Mouse (Mus musculus) kidney, embryonic 15.5 days (tissue): ENCODE results near the gene Vwa5b1. TPM values are rescaled to one million over a fixed set of nuclear protein-coding genes. Genes with fewer than 3 reads are reported as not detected.
A peak's percentile ranks its signal among the peaks of the same experiment; 100 is the strongest.

Experiments
- ATAC-seq: fragments of 200-750 bp; cut with Nextera tagmentation; replicated peaks from 2 replicates; pipeline ENCODE4 v1.8.0; 2017; ENCODE audit warnings: moderate TSS enrichment; ENCODE audit not compliant: low FRiP score
- H3K27ac ChIP-seq: fragments of 300-500 bp; sonication (generic); 2 replicates; pipeline ENCODE4 v1.5.1; 2015; ENCODE audit warnings: mild to moderate bottlenecking, inconsistent platforms
- H3K27me3 ChIP-seq: fragments of 300-500 bp; sonication (generic); 2 replicates; pipeline ENCODE4 v1.6.1; 2015; ENCODE audit warnings: inconsistent platforms
- H3K36me3 ChIP-seq: fragments of 300-500 bp; sonication (generic); 2 replicates; pipeline ENCODE4 v1.6.1; 2015; ENCODE audit warnings: inconsistent platforms
- H3K4me1 ChIP-seq: fragments of 300-500 bp; sonication (generic); 2 replicates; pipeline ENCODE4 v1.6.1; 2015; ENCODE audit warnings: inconsistent platforms
- H3K4me2 ChIP-seq: fragments of 300-500 bp; sonication (generic); 2 replicates; pipeline ENCODE4 v1.6.1; 2015; ENCODE audit warnings: moderate library complexity, mild to moderate bottlenecking, inconsistent platforms
- H3K4me3 ChIP-seq: fragments of 300-500 bp; sonication (generic); replicated peaks from 2 replicates; pipeline ENCODE4 v1.5.1; 2015; ENCODE audit warnings: mild to moderate bottlenecking, inconsistent platforms
- H3K9ac ChIP-seq: fragments of 300-500 bp; sonication (generic); 2 replicates; pipeline ENCODE4 v1.6.1; 2015; ENCODE audit warnings: mild to moderate bottlenecking, inconsistent platforms
- H3K9me3 ChIP-seq: fragments of 300-500 bp; sonication (generic); replicated peaks from 2 replicates; pipeline ENCODE4 v1.6.1; 2016; ENCODE audit warnings: inconsistent platforms
- WGBS: fragments of 180-500 bp; shearing (Covaris S2); methylation state at CpG from one replicate; pipeline ENCODE4 v1.1.7; 2015; ENCODE audit warnings: mixed read lengths; 5-methylcytosine and 5-hydroxymethylcytosine counted together
- polyA plus RNA-seq: library from polyadenylated mRNA; unstranded; fragments of >200 nt; fragmentation: Nextera tagmentation; extraction: Ambion mirVana; gene quantifications from 2 replicates; pipeline ENCODE4 v1.2.1, GENCODE M21; 2015

The Vwa5b1 gene
- polyA plus RNA-seq, 1 experiment from 2014 or later = 0.12 TPM

- no peaks in the 10 kb centered on the region for H3K9me3 ChIP-seq
- 0 out of 2 replicates have a peak overlapping the region, but pooled peaks have one; percentile 16 for H3K4me2 ChIP-seq
- peak overlapping the region; percentile 76 for H3K27ac ChIP-seq
- 44% methylated on average over 13 of the region's 13 CpGs for WGBS
- no peaks in the 10 kb centered on the region for H3K36me3 ChIP-seq
- ATAC-seq = peak; percentile 75
- H3K27me3 ChIP-seq = no peaks in the 10 kb centered on the region
- H3K4me1 ChIP-seq = peaks cover 39% of the 10 kb centered on the region
- no peak overlapping the region for H3K9ac ChIP-seq
- H3K4me3 ChIP-seq = no peak overlapping the region
These were observed 60.7 kb downstream of the Vwa5b1 start for GRCm38 (mm10) chr4:138574800-138575606.

DNA sequence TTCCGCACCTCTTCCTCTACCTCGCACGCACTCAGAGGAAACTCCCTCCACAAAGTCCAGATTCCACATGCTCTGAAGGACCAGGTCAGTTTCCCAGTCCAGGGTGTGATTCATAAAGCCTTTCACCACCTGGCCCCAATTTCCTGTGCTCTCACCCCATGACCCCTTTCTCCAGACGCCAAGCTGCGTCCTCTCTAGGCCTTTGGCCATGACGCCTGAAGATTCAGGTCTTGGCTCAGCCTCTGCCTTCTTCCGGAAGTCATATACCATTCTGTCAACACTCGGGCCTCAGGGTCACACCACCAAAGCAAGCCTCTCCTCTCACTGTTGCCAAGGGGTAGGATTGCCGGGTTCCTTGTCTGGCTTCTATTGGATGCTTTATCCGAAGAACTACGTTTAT lies 65.8 kb downstream of the Vwa5b1 start:
- Histone ChIP-seq H3K27ac (peak overlapping the region; percentile 23; the same call in 1 of the 2 replicates), H3K4me1 (peaks cover 33% of the 10 kb centered on the region), H3K4me2 (no peak overlapping the region), H3K27me3 (no peaks in the 10 kb centered on the region; the same call in 1 of the 2 replicates), H3K9ac (no peak overlapping the region), H3K9me3 (no peaks in the 10 kb centered on the region), H3K36me3 (no peaks in the 10 kb centered on the region), H3K4me3 (no peak overlapping the region)
- ATAC-seq = peak; percentile 59
- 15% methylated on average over 11 of the region's 11 CpGs for WGBS

GRCm38 (mm10) chr4:138568275-138568674 lies 67.4 kb downstream of the Vwa5b1 start:
- Histone ChIP-seq H3K9me3 (no peaks in the 10 kb centered on the region), H3K27me3 (no peaks in the 10 kb centered on the region; the same call in 1 of the 2 replicates), H3K27ac (no peak overlapping the region), H3K4me3 (no peak overlapping the region), H3K4me2 (no peak overlapping the region), H3K4me1 (peaks cover 24% of the 10 kb centered on the region), H3K36me3 (no peaks in the 10 kb centered on the region), H3K9ac (no peak overlapping the region)
- no peak for ATAC-seq
- WGBS = 87% methylated on average over 2 of the region's 2 CpGs

GRCm38 (mm10) chr4:138561986-138562385 lies 73.7 kb downstream of the Vwa5b1 start:
- no peaks in the 10 kb centered on the region for H3K36me3 ChIP-seq
- H3K9me3 ChIP-seq = no peaks in the 10 kb centered on the region
- H3K27ac ChIP-seq = no peak overlapping the region
- no peak overlapping the region for H3K4me2 ChIP-seq
- WGBS = 6% methylated on average over 8 of the region's 8 CpGs
- peaks cover under 1% of the 10 kb centered on the region; the same call in 1 of the 2 replicates for H3K27me3 ChIP-seq
- H3K4me1 ChIP-seq = peaks cover 14% of the 10 kb centered on the region
- H3K4me3 ChIP-seq = no peak overlapping the region
- no peak overlapping the region for H3K9ac ChIP-seq
- ATAC-seq = peak; percentile 70

- H3K27ac ChIP-seq = no peak overlapping the region
These were observed 80.2 kb downstream of the Vwa5b1 start for GRCm38 (mm10) chr4:138555531-138555930.

DNA sequence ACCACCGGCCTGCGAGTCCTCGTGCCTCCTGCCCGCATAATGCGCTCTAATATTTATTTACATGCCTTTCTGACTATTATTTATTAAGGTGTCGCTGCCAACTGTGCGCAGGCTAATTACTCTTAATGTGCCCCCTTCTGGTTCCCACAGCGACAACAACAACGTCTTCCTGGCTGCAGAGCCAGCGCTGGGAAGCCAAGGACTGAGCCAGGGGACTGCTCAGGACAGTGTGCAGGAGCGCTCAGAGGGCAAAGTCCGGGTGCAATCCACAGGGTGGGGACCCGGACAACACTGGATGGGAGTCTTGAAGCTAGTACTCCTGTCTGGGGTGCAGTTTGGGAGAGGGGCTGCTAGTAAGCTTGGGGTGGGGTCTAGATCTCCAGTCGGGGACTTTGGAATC lies 80.8 kb downstream of the Vwa5b1 start:
- peaks cover 33% of the 10 kb centered on the region; the same call in 1 of the 2 replicates for H3K27me3 ChIP-seq
- no peaks in the 10 kb centered on the region for H3K9me3 ChIP-seq
- ATAC-seq = 0 out of 2 replicates have a peak, but pooled peaks have one; percentile 50
- no peak overlapping the region for H3K27ac ChIP-seq
- peaks cover 27% of the 10 kb centered on the region for H3K4me1 ChIP-seq
- no peak overlapping the region for H3K9ac ChIP-seq
- H3K4me3 ChIP-seq = 0 out of 2 replicates have a peak overlapping the region, but pooled peaks have one; percentile 23
- WGBS = 2% methylated on average over 14 of the region's 14 CpGs
- no peaks in the 10 kb centered on the region for H3K36me3 ChIP-seq
- H3K4me2 ChIP-seq = peak overlapping the region; percentile 53

More at GRCm38 (mm10) chr4:138555531-138555930, 80.2 kb downstream of the Vwa5b1 start:
- H3K4me1 ChIP-seq = peaks cover 27% of the 10 kb centered on the region
- no peak for ATAC-seq
- peak overlapping the region; percentile 23 for H3K4me3 ChIP-seq
- no peaks in the 10 kb centered on the region for H3K36me3 ChIP-seq
- H3K9ac ChIP-seq = no peak overlapping the region
- 1% methylated on average over 19 of the region's 19 CpGs for WGBS
- peaks cover 33% of the 10 kb centered on the region; the same call in 1 of the 2 replicates for H3K27me3 ChIP-seq
- H3K9me3 ChIP-seq = no peaks in the 10 kb centered on the region
- H3K4me2 ChIP-seq = peak overlapping the region; percentile 53

GRCm38 (mm10) chr4:138554302-138554701 lies 81.4 kb downstream of the Vwa5b1 start:
- no peaks in the 10 kb centered on the region for H3K36me3 ChIP-seq
- WGBS = 0% methylated on average over 3 of the region's 3 CpGs

GRCm38 (mm10) chr4:138553516-138553933 lies 82.2 kb downstream of the Vwa5b1 start:
- 62% methylated on average over 8 of the region's 8 CpGs for WGBS
- Histone ChIP-seq H3K27ac (no peak overlapping the region), H3K4me1 (peaks cover 30% of the 10 kb centered on the region), H3K4me3 (no peak overlapping the region), H3K9me3 (no peaks in the 10 kb centered on the region), H3K36me3 (no peaks in the 10 kb centered on the region), H3K4me2 (no peak overlapping the region), H3K9ac (no peak overlapping the region), H3K27me3 (peaks cover 33% of the 10 kb centered on the region; the same call in 1 of the 2 replicates)
- no peak; the same call in 1 of the 2 replicates for ATAC-seq

More at GRCm38 (mm10) chr4:138554302-138554701, 81.4 kb downstream of the Vwa5b1 start:
- peaks cover 33% of the 10 kb centered on the region; the same call in 1 of the 2 replicates for H3K27me3 ChIP-seq
- H3K9ac ChIP-seq = no peak overlapping the region
- peaks cover 27% of the 10 kb centered on the region for H3K4me1 ChIP-seq
- ATAC-seq = 0 out of 2 replicates have a peak, but pooled peaks have one; percentile 22
- H3K4me3 ChIP-seq = no peak overlapping the region
- H3K4me2 ChIP-seq = peak overlapping the region; percentile 53; the same call in 1 of the 2 replicates
- no peaks in the 10 kb centered on the region for H3K9me3 ChIP-seq
- H3K27ac ChIP-seq = no peak overlapping the region

- peaks cover 35% of the 10 kb centered on the region; the same call in 1 of the 2 replicates for H3K27me3 ChIP-seq
- no peak overlapping the region for H3K4me3 ChIP-seq
- H3K36me3 ChIP-seq = no peaks in the 10 kb centered on the region
- no peak overlapping the region for H3K4me2 ChIP-seq
- H3K27ac ChIP-seq = no peak overlapping the region
- 67% methylated on average over 1 of the region's 1 CpGs for WGBS
- H3K9ac ChIP-seq = no peak overlapping the region
- no peaks in the 10 kb centered on the region for H3K9me3 ChIP-seq
- ATAC-seq = no peak
- peaks cover 33% of the 10 kb centered on the region for H3K4me1 ChIP-seq
These were observed 82.6 kb downstream of the Vwa5b1 start for GRCm38 (mm10) chr4:138553116-138553515.

GRCm38 (mm10) chr4:138551601-138552000 lies 84.1 kb downstream of the Vwa5b1 start:
- Histone ChIP-seq H3K4me2 (no peak overlapping the region), H3K27me3 (peaks cover 34% of the 10 kb centered on the region; the same call in 1 of the 2 replicates), H3K9me3 (no peaks in the 10 kb centered on the region), H3K36me3 (no peaks in the 10 kb centered on the region), H3K4me3 (no peak overlapping the region), H3K9ac (no peak overlapping the region), H3K4me1 (peaks cover 33% of the 10 kb centered on the region), H3K27ac (no peak overlapping the region)
- WGBS = 89% methylated on average over 5 of the region's 5 CpGs
- ATAC-seq = no peak

DNA sequence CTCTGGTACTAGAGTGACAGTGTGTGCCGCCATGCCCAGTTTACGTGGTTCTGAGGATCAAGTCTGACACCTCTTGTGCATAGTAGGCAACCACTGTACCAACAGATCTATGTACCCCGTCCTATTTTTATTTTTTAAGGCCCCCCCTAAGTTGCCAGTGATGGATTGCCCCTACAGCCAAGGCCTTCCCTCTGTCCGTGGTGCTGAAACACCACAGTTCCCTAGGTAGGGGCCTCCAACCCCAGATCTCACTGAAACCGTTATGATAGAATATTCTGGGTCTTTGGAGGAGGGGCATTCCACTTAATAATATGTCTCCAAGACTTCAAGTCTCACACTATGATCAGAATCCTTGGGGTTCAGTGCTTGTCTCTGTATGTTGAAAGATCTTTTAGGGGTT lies 85.1 kb downstream of the Vwa5b1 start:
- no peak overlapping the region for H3K9ac ChIP-seq
- no peak overlapping the region for H3K27ac ChIP-seq
- no peak overlapping the region for H3K4me2 ChIP-seq
- no peaks in the 10 kb centered on the region for H3K36me3 ChIP-seq
- ATAC-seq = no peak
- peaks cover 24% of the 10 kb centered on the region; the same call in 1 of the 2 replicates for H3K27me3 ChIP-seq
- no peaks in the 10 kb centered on the region for H3K9me3 ChIP-seq
- peaks cover 27% of the 10 kb centered on the region for H3K4me1 ChIP-seq
- H3K4me3 ChIP-seq = no peak overlapping the region
- 58% methylated on average over 5 of the region's 5 CpGs for WGBS

DNA sequence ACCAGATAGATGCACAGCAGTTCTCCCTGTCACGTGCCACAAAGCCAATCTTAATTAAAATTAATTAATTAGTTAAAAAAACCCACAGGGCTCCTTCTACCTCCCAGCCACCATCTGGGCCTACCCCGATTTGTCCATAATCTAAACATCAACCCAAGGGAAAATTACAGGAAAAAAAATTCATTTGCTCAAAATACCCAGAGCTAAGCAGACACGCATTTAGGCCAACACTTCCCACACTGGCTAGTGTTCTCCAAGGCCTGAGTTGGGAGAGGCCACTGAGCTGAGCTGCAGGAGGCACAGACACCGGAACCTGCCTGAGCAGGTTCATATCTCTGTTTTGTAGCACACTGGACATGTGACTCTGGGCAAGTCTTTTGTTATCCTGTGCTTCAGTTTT lies 86.7 kb downstream of the Vwa5b1 start:
- ATAC-seq = no peak
- Histone ChIP-seq H3K4me2 (no peak overlapping the region), H3K4me1 (peaks cover 11% of the 10 kb centered on the region), H3K27me3 (peaks cover 9% of the 10 kb centered on the region; the same call in 1 of the 2 replicates), H3K36me3 (no peaks in the 10 kb centered on the region), H3K9me3 (no peaks in the 10 kb centered on the region), H3K4me3 (no peak overlapping the region), H3K27ac (no peak overlapping the region), H3K9ac (no peak overlapping the region)
- WGBS = 81% methylated on average over 4 of the region's 4 CpGs
